Mouse (Mus musculus): ENCODE results near the gene Ube2a. TPM values are rescaled to one million over a fixed set of nuclear protein-coding genes. Genes with fewer than 3 reads are reported as not detected.

Ube2a gene
- polyA plus RNA-seq, 1 experiment, result 25.4 TPM

DNA sequence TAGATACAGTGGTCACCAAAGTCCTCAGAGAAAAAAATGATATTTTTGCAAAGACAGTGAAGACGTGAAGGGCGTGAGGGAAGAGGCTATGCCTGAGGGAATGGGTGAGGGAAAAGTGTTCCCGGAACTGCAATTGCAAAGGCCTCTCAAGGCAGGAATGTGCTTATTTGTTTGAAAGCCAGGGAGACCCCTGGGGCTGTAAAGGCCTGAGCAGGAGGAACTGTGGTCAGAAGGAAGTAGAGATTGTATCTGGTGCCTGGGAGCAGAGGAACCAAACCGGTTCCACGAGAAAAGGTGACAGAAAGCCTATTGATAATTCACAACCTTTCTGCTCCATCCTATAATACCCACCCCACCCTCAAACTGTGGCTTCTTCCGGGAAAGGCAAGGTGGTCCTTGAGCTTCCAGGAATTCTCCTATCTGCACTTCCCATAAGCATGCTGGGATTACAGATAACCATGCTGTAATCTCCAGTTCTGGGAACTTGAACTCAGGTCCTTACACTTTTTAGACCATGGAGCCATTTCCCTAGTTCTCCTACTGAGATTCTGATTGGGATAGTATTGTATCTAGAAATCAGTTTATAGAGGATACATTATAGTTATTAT is 36.5 kb upstream of the Ube2a start:
- Histone ChIP-seq H3K27ac (ENCODE audit: control insufficient read depth, insufficient read depth, low read depth, low read length) (no peak overlapping the region), H3K36me3 (ENCODE audit: control insufficient read depth, insufficient read depth, low read length) (no peaks in the 10 kb centered on the region), H3K27me3 (ENCODE audit: control insufficient read depth, insufficient read depth, low read length) (no peaks in the 10 kb centered on the region), H3K4me1 (ENCODE audit: control insufficient read depth, insufficient read depth, low read length) (no peaks in the 10 kb centered on the region; the same call in 1 of the 2 replicates), H3K4me3 (ENCODE audit: control insufficient read depth, low read depth, low read length) (no peak overlapping the region)
- TF ChIP-seq POLR2A (IDR thresholded peaks at IDR 0.05; ENCODE audit: control insufficient read depth, low read depth, low read length) (no peak), CTCF (IDR thresholded peaks at IDR 0.05; ENCODE audit: control insufficient read depth, insufficient read depth, insufficient replicate concordance, low read depth, low read length) (no peak)

DNA sequence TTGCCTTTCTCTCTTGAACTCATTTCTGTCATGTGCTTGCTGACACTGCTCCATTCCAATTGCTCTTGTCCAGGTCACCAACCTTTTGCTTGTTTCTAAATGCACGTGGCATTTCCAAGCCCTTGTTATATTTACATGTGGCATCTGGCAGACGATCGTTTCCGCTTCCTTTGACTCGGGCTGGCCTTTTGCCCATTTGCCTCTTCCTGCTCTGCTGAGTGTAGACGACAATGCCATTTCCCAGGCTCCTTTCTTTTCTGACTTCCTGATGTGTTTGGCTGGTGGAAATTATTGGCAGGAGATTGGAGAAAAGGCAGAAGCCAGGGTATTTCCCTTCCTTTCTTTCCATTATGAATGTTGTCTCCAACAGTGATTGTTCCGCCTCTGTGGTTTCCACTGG is 34.3 kb upstream of the Ube2a start:
- Histone ChIP-seq H3K36me3 (ENCODE audit: control insufficient read depth, insufficient read depth, low read length) (no peaks in the 10 kb centered on the region), H3K27me3 (ENCODE audit: control insufficient read depth, insufficient read depth, low read length) (no peaks in the 10 kb centered on the region), H3K4me1 (ENCODE audit: control insufficient read depth, insufficient read depth, low read length) (no peaks in the 10 kb centered on the region), H3K4me3 (ENCODE audit: control insufficient read depth, low read depth, low read length) (no peak overlapping the region), H3K27ac (ENCODE audit: control insufficient read depth, insufficient read depth, low read depth, low read length) (no peak overlapping the region)
- TF ChIP-seq CTCF (IDR thresholded peaks at IDR 0.05; ENCODE audit: control insufficient read depth, insufficient read depth, insufficient replicate concordance, low read depth, low read length) (no peak), POLR2A (IDR thresholded peaks at IDR 0.05; ENCODE audit: control insufficient read depth, low read depth, low read length) (no peak)

DNA sequence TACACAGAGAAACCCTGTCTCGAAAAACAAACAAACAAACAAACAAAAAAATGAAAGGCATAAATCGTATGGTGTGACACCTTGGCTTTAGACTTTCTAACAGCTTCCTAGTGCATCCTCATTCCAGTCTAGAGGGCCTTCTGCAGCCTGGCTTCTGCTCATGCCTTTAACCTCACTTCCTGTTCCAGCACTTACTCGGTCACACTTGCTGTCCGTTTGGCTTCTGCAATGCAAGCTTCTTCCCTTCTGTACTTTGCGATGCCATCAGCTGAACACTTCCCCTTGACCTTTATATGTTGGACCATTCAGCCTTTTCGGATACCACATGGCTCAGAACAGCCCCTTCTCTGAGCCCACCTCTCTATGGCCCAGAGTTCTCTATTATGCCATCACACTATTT is 32.0 kb upstream of the Ube2a start:
- TF ChIP-seq CTCF (IDR thresholded peaks at IDR 0.05; ENCODE audit: control insufficient read depth, insufficient read depth, insufficient replicate concordance, low read depth, low read length) (no peak), POLR2A (IDR thresholded peaks at IDR 0.05; ENCODE audit: control insufficient read depth, low read depth, low read length) (no peak)
- H3K4me3 ChIP-seq (ENCODE audit: control insufficient read depth, low read depth, low read length), result no peak overlapping the region
- H3K27ac ChIP-seq (ENCODE audit: control insufficient read depth, insufficient read depth, low read depth, low read length), result no peak overlapping the region
- no peaks in the 10 kb centered on the region for H3K27me3 ChIP-seq (ENCODE audit: control insufficient read depth, insufficient read depth, low read length)
- no peaks in the 10 kb centered on the region for H3K36me3 ChIP-seq (ENCODE audit: control insufficient read depth, insufficient read depth, low read length)
- H3K4me1 ChIP-seq (ENCODE audit: control insufficient read depth, insufficient read depth, low read length), result no peaks in the 10 kb centered on the region

DNA sequence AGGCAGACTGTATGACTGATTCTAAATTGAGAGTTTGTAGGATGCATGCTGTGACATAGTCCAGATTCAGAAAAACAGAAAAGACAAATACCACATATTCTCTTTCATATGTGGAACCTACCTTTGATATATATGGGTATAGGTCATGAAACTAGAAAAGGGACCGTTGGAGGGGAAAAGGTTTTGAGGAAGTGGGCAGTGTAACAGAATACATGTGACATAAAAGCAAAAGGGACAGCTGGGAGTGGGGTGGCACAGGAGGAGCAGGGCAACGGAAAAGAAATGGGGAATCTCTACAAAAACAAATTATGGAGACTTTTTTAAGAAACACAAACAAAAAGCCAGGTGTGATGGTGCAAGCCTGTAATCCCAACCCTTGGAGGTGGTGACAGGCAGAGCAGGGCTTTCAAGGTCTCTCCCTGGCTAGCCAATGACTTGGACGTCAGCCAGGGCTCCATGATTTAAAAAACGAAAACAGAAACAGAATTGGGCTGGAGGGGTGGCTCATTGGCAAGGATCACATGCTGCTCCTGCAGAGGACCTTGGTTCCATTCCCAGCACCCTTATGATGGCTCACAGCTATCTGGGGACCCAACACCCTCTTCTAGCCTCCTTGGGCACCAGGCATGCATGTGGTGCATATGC is 30.2 kb upstream of the Ube2a start:
- no peaks in the 10 kb centered on the region for H3K27me3 ChIP-seq (ENCODE audit: control insufficient read depth, insufficient read depth, low read length)
- H3K27ac ChIP-seq (ENCODE audit: control insufficient read depth, insufficient read depth, low read depth, low read length), result no peak overlapping the region
- no peak overlapping the region for H3K4me3 ChIP-seq (ENCODE audit: control insufficient read depth, low read depth, low read length)
- TF ChIP-seq CTCF (IDR thresholded peaks at IDR 0.05; ENCODE audit: control insufficient read depth, insufficient read depth, insufficient replicate concordance, low read depth, low read length), result no peak
- TF ChIP-seq POLR2A (IDR thresholded peaks at IDR 0.05; ENCODE audit: control insufficient read depth, low read depth, low read length), result no peak
- H3K4me1 ChIP-seq (ENCODE audit: control insufficient read depth, insufficient read depth, low read length), result no peaks in the 10 kb centered on the region
- no peaks in the 10 kb centered on the region for H3K36me3 ChIP-seq (ENCODE audit: control insufficient read depth, insufficient read depth, low read length)

DNA sequence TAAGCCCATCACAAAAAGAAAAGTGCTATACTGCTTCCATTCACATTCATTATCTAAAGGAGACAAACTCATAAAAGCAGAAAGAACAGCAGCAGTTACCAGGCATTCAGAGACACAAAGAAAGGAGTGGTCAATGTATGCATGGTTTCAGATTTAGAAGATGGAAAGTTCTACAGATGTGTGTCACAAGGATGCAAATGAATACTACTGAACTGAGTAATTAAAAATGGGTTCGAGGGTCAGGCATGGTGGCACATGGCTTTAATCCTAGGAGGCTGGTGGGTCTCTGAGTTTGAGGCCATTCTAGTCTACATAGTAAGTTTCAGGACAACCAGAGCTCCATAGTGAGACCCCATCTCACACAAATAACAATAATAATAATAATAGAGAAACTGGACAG is 26.5 kb upstream of the Ube2a start:
- Histone ChIP-seq H3K4me1 (ENCODE audit: control insufficient read depth, insufficient read depth, low read length) (no peaks in the 10 kb centered on the region), H3K27ac (ENCODE audit: control insufficient read depth, insufficient read depth, low read depth, low read length) (no peak overlapping the region), H3K4me3 (ENCODE audit: control insufficient read depth, low read depth, low read length) (no peak overlapping the region), H3K27me3 (ENCODE audit: control insufficient read depth, insufficient read depth, low read length) (no peaks in the 10 kb centered on the region), H3K36me3 (ENCODE audit: control insufficient read depth, insufficient read depth, low read length) (no peaks in the 10 kb centered on the region)
- TF ChIP-seq CTCF (IDR thresholded peaks at IDR 0.05; ENCODE audit: control insufficient read depth, insufficient read depth, insufficient replicate concordance, low read depth, low read length) (no peak), POLR2A (IDR thresholded peaks at IDR 0.05; ENCODE audit: control insufficient read depth, low read depth, low read length) (no peak)

DNA sequence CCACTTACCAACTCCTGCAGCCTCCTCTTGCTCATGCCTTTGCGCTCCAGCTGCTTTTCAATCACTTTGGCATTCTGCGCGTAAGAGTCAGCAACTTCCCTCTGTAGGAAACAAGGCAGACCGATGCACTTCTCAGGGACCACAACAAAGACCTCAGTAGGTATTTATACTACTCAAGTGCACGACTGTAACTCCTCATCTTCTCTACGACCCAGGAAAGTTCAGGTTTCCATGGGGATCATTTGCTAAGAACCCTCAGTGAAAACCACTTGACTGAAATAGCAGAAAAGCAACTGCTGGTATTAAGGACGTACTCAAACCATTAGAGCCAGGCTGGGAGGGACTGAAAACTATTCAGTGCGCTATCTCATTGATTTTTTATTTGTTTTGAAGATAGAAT is 21.1 kb upstream of the Ube2a start:
- Histone ChIP-seq H3K27ac (ENCODE audit: control insufficient read depth, insufficient read depth, low read depth, low read length) (no peak overlapping the region), H3K4me1 (ENCODE audit: control insufficient read depth, insufficient read depth, low read length) (no peaks in the 10 kb centered on the region), H3K36me3 (ENCODE audit: control insufficient read depth, insufficient read depth, low read length) (no peaks in the 10 kb centered on the region), H3K27me3 (ENCODE audit: control insufficient read depth, insufficient read depth, low read length) (no peaks in the 10 kb centered on the region), H3K4me3 (ENCODE audit: control insufficient read depth, low read depth, low read length) (no peak overlapping the region)
- TF ChIP-seq POLR2A (IDR thresholded peaks at IDR 0.05; ENCODE audit: control insufficient read depth, low read depth, low read length) (no peak), CTCF (IDR thresholded peaks at IDR 0.05; ENCODE audit: control insufficient read depth, insufficient read depth, insufficient replicate concordance, low read depth, low read length) (no peak)

DNA sequence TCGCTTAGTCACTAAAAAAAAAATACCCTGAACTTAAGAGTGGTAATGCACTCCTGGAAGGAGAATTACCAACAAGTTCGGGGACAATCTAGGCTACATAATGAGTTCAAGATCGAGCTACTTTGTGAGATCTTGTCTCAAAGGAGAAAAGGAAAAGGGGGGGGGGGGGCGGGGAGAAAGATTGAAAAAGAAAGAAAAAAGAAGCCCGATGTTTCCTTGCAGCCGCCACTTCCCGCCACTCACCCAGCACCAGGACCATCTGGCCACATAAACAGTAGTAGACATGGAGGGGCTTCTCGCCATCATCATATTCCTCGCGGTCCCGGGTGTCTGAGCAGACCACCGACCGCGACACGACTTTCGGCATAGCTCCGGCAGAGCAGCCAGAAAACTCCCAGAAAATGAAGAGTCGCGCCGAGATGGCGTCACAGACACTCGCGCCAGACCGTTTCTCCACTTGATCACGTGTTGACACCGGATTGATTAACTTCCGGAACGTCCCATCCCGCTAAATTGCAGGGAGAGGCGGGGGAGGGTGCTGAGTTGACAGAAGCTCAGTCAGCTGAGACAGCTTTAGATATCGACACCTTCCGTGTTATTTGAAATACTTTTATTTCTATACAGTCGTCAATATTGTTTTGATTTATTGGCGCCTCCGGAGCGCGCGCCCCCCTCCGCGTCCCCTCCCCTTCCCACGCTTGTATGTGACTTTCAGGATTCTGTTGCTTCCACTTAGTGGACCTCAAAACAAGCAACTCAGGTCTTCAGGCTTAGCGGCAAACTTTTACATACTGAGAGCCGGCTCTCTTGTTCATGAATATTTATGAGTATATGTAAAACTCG is 9.7 kb upstream of the Ube2a start:
- Histone ChIP-seq H3K27ac (ENCODE audit: control insufficient read depth, insufficient read depth, low read depth, low read length) (peak overlapping the region; percentile 68), H3K4me3 (ENCODE audit: control insufficient read depth, low read depth, low read length) (peak overlapping the region; percentile 87), H3K36me3 (ENCODE audit: control insufficient read depth, insufficient read depth, low read length) (no peaks in the 10 kb centered on the region), H3K27me3 (ENCODE audit: control insufficient read depth, insufficient read depth, low read length) (no peaks in the 10 kb centered on the region), H3K4me1 (ENCODE audit: control insufficient read depth, insufficient read depth, low read length) (no peaks in the 10 kb centered on the region)
- TF ChIP-seq POLR2A (IDR thresholded peaks at IDR 0.05; ENCODE audit: control insufficient read depth, low read depth, low read length), result no peak
- TF ChIP-seq CTCF (IDR thresholded peaks at IDR 0.05; ENCODE audit: control insufficient read depth, insufficient read depth, insufficient replicate concordance, low read depth, low read length), result no peak
